In genomic region chr16:89854731-89855130, GRCm38 (mm10) we compare ENCODE assay signal across 14 mouse cellular contexts.
DNase-seq lines count a peak whose midpoint lies in the region; ATAC-seq and TF ChIP-seq lines count a peak whose summit lies in the region.
"Had no signal": no experiment of that assay in that cellular context is flagged by ENCODE, and none has a peak within 500 bp of the region (broad histone marks: within the 10 kb centered on the region; RNA-seq: fewer than 3 reads in every experiment).

No protein-coding gene starts in this region.

- no peaks in the 10 kb centered on the region for H3K9me3 ChIP-seq in liver, postnatal 0 days (ENCODE audit: low read length)
- no peaks in the 10 kb centered on the region for H3K9me3 ChIP-seq in liver, embryonic 12.5 days (replicated peaks)
- H3K9me3 ChIP-seq in MEL (replicated peaks; ENCODE audit: insufficient read depth, low read length) = no peaks in the 10 kb centered on the region
- H3K9me3 ChIP-seq: embryonic facial prominence, embryonic 12.5 days; hindbrain, embryonic 13.5 days; limb, embryonic 10.5 days; liver, embryonic 15.5 days; neural tube, embryonic 13.5 days had no signal

- TF ChIP-seq RAD21 in MEL (IDR thresholded peaks at IDR 0.05; ENCODE audit: low read depth, low read length) = no peak; the same call in 1 of the 2 replicates

- DNase-seq in heart, adult 2 months = no peak
- no peak for DNase-seq in heart, postnatal 4 days
- DNase-seq in liver, postnatal 0 days = no peak
- DNase-seq in MEL (ENCODE audit: low read depth, low spot score) = no peak
- no peak for DNase-seq in B cell, adult 2 months
- DNase-seq: kidney, adult 18-20 months; kidney, postnatal 4 days had no signal

- no peak for TF ChIP-seq EP300 in heart, adult 2 months (IDR thresholded peaks at IDR 0.05; ENCODE audit: insufficient read depth, low read depth, low read length)
- TF ChIP-seq EP300 in liver, postnatal 0 days (IDR thresholded peaks at IDR 0.05; ENCODE audit: low read depth) = no peak
- no peak for TF ChIP-seq EP300 in MEL (IDR thresholded peaks at IDR 0.05; ENCODE audit: low read depth in 1 of 2, low read length in 2 of 2)

- H3K4me1 ChIP-seq in heart, adult 2 months (ENCODE audit: control insufficient read depth, insufficient read depth, low read length) = no peaks in the 10 kb centered on the region
- no peaks in the 10 kb centered on the region for H3K4me1 ChIP-seq in liver, postnatal 0 days (ENCODE audit: insufficient read depth)
- no peaks in the 10 kb centered on the region for H3K4me1 ChIP-seq in liver, embryonic 12.5 days
- peaks cover 0 to 2% of the 10 kb centered on the region in 2 experiments; a peak in 1 of 4 replicates for H3K4me1 ChIP-seq in MEL (ENCODE audit: control insufficient read depth in 1 of 2, insufficient read depth in 2 of 2, low read length in 2 of 2)
- H3K4me1 ChIP-seq in cortical plate, adult 2 months (ENCODE audit: control insufficient read depth, insufficient read depth, low read length) = no peaks in the 10 kb centered on the region
- H3K4me1 ChIP-seq: embryonic facial prominence, embryonic 12.5 days; hindbrain, embryonic 13.5 days; liver, embryonic 15.5 days had no signal

- no peaks in the 10 kb centered on the region for H3K36me3 ChIP-seq in heart, adult 2 months (ENCODE audit: control insufficient read depth, insufficient read depth, low read length)
- no peaks in the 10 kb centered on the region for H3K36me3 ChIP-seq in liver, postnatal 0 days (replicated peaks; ENCODE audit: insufficient read depth, low read length)
- no peaks in the 10 kb centered on the region for H3K36me3 ChIP-seq in liver, embryonic 12.5 days
- peaks cover 0 to 2% of the 10 kb centered on the region in 2 experiments; a peak in 2 of 4 replicates for H3K36me3 ChIP-seq in MEL (ENCODE audit: control insufficient read depth in 1 of 2, insufficient read depth in 2 of 2, low read length in 2 of 2)
- H3K36me3 ChIP-seq: liver, embryonic 15.5 days had no signal

- H3K27me3 ChIP-seq in heart, adult 2 months (ENCODE audit: control insufficient read depth, insufficient read depth, low read length) = no peaks in the 10 kb centered on the region
- no peaks in the 10 kb centered on the region for H3K27me3 ChIP-seq in liver, postnatal 0 days (ENCODE audit: insufficient read depth, low read length)
- no peaks in the 10 kb centered on the region for H3K27me3 ChIP-seq in liver, embryonic 12.5 days (replicated peaks)
- no peaks in the 10 kb centered on the region for H3K27me3 ChIP-seq in MEL (ENCODE audit: control insufficient read depth in 1 of 2, insufficient read depth in 2 of 2, low read length in 2 of 2)
- H3K27me3 ChIP-seq: embryonic facial prominence, embryonic 12.5 days; hindbrain, embryonic 13.5 days; liver, embryonic 15.5 days; neural tube, embryonic 13.5 days had no signal

- H3K9ac ChIP-seq in heart, adult 2 months (ENCODE audit: low read depth, low read length) = no peak overlapping the region
- H3K9ac ChIP-seq in liver, postnatal 0 days (replicated peaks) = no peak overlapping the region
- H3K9ac ChIP-seq in liver, embryonic 12.5 days = no peak overlapping the region
- no peak overlapping the region for H3K9ac ChIP-seq in MEL (ENCODE audit: control insufficient read depth, low read depth, low read length, poor library complexity, severe bottlenecking)
- H3K9ac ChIP-seq: embryonic facial prominence, embryonic 12.5 days; hindbrain, embryonic 13.5 days; liver, embryonic 15.5 days; neural tube, embryonic 13.5 days had no signal

- 66% methylated on average over 8 of the region's 8 CpGs for WGBS in heart, adult 2 months
- WGBS in liver, postnatal 0 days (ENCODE audit: insufficient replicate concordance) = 72% methylated on average over 8 of the region's 8 CpGs
- WGBS in liver, embryonic 12.5 days (ENCODE audit: insufficient replicate concordance) = 68% methylated on average over 8 of the region's 8 CpGs

- no peak for TF ChIP-seq POLR2A in heart, adult 2 months (IDR thresholded peaks at IDR 0.05; ENCODE audit: insufficient read depth, low read depth, low read length)
- no peak for TF ChIP-seq POLR2A in MEL (IDR thresholded peaks at IDR 0.05; ENCODE audit: control insufficient read depth in 1 of 2, insufficient read depth in 1 of 2, low read depth in 1 of 2, low read length in 2 of 2, poor library complexity in 1 of 2)
- TF ChIP-seq POLR2A in cortical plate, adult 2 months (IDR thresholded peaks at IDR 0.05; ENCODE audit: extremely low read depth, insufficient read depth, low read length) = no peak

- H3K4me3 ChIP-seq in heart, adult 2 months = no peak overlapping the region
- H3K4me3 ChIP-seq in liver, postnatal 0 days (ENCODE audit: low read depth, low read length) = no peak overlapping the region
- no peak overlapping the region for H3K4me3 ChIP-seq in liver, embryonic 12.5 days
- H3K4me3 ChIP-seq in MEL (ENCODE audit: control insufficient read depth in 1 of 2, insufficient read depth in 1 of 2, low read depth in 2 of 2, low read length in 2 of 2) = no peak overlapping the region
- H3K4me3 ChIP-seq in cortical plate, adult 2 months (ENCODE audit: insufficient read depth, low read length) = no peak overlapping the region
- H3K4me3 ChIP-seq: embryonic facial prominence, embryonic 12.5 days; hindbrain, embryonic 13.5 days; limb, embryonic 10.5 days; liver, embryonic 15.5 days; neural tube, embryonic 13.5 days had no signal

- no peak overlapping the region for H3K27ac ChIP-seq in heart, adult 2 months
- no peak overlapping the region for H3K27ac ChIP-seq in liver, postnatal 0 days (ENCODE audit: low read depth)
- H3K27ac ChIP-seq in liver, embryonic 12.5 days = no peak overlapping the region
- H3K27ac ChIP-seq in MEL (ENCODE audit: control insufficient read depth, low read depth, low read length) = no peak overlapping the region
- H3K27ac ChIP-seq in cortical plate, adult 2 months (ENCODE audit: insufficient read depth, low read length) = no peak overlapping the region
- H3K27ac ChIP-seq: embryonic facial prominence, embryonic 12.5 days; hindbrain, embryonic 13.5 days; limb, embryonic 10.5 days; liver, embryonic 15.5 days; neural tube, embryonic 13.5 days had no signal

- ATAC-seq in liver, postnatal 0 days = no peak
- no peak for ATAC-seq in liver, embryonic 12.5 days

- no peak overlapping the region for H3K4me2 ChIP-seq in liver, postnatal 0 days (ENCODE audit: low read depth, low read length)
- no peak overlapping the region for H3K4me2 ChIP-seq in liver, embryonic 12.5 days
- H3K4me2 ChIP-seq: embryonic facial prominence, embryonic 12.5 days; hindbrain, embryonic 13.5 days; liver, embryonic 15.5 days; neural tube, embryonic 13.5 days had no signal

- TF ChIP-seq CTCF in heart, adult 2 months (IDR thresholded peaks at IDR 0.05) = peak; percentile 51
- peak; percentile 46 for TF ChIP-seq CTCF in liver, postnatal 0 days (IDR thresholded peaks at IDR 0.05; ENCODE audit: low read depth)
- TF ChIP-seq CTCF in MEL (IDR thresholded peaks at IDR 0.05 in 2 of 3, conservative IDR thresholded peaks at IDR 0.05 in 1 of 3; ENCODE audit: control insufficient read depth in 1 of 3, insufficient read depth in 1 of 3, low read depth in 2 of 3, low read length in 3 of 3, poor library complexity in 1 of 3, severe bottlenecking in 1 of 3) = peak in 2 of 3 experiments; percentile 9 to 20; a peak in 1 of 6 replicates
- TF ChIP-seq CTCF in cortical plate, adult 2 months (IDR thresholded peaks at IDR 0.05; ENCODE audit: extremely low read depth, insufficient read depth, low read length) = peak; percentile 45

- intact Hi-C loops in heart, adult 2 months (cut with DNase I) = no loop called here

- H3K79me2 ChIP-seq in heart, adult 2 months (replicated peaks; ENCODE audit: control insufficient read depth, insufficient read depth, low read length) = no peaks in the 10 kb centered on the region
- H3K79me2 ChIP-seq in MEL (ENCODE audit: control insufficient read depth, insufficient read depth, low read length, poor library complexity) = no peaks in the 10 kb centered on the region

TF ChIP-seq in MEL, 35 proteins besides CTCF, POLR2A, EP300 and RAD21:
- TF ChIP-seq JUND (IDR thresholded peaks at IDR 0.05; ENCODE audit: low read depth, low read length) (no peak), USF1 (IDR thresholded peaks at IDR 0.05; ENCODE audit: low read depth, low read length) (no peak), KAT2A (conservative IDR thresholded peaks at IDR 0.05; ENCODE audit: low read depth, low read length) (no peak), ETS1 (IDR thresholded peaks at IDR 0.05; ENCODE audit: low read depth, low read length) (no peak), E2F4 (IDR thresholded peaks at IDR 0.05; ENCODE audit: borderline replicate concordance, low read depth, low read length) (no peak), ELF1 (IDR thresholded peaks at IDR 0.05; ENCODE audit: low read depth, low read length) (no peak), MYC (IDR thresholded peaks at IDR 0.05; ENCODE audit: low read depth, low read length) (no peak), POLR2AphosphoS5 (IDR thresholded peaks at IDR 0.05; ENCODE audit: borderline replicate concordance, low read depth, low read length) (no peak), NRF1 (IDR thresholded peaks at IDR 0.05; ENCODE audit: insufficient read depth, low read depth, low read length, poor library complexity, severe bottlenecking) (no peak), ZMIZ1 (IDR thresholded peaks at IDR 0.05; ENCODE audit: low read depth, low read length) (no peak), NELFE (IDR thresholded peaks at IDR 0.05; ENCODE audit: low read depth, low read length) (no peak), TCF12 (IDR thresholded peaks at IDR 0.05; ENCODE audit: low read depth, low read length) (no peak), UBTF (IDR thresholded peaks at IDR 0.05; ENCODE audit: borderline replicate concordance, insufficient read depth, low read depth, low read length) (no peak), SMC3 (IDR thresholded peaks at IDR 0.05; ENCODE audit: low read depth, low read length) (no peak), ZKSCAN1 (IDR thresholded peaks at IDR 0.05; ENCODE audit: low read depth, low read length) (no peak), MAX (IDR thresholded peaks at IDR 0.05; ENCODE audit: low read length) (no peak), MAFK (IDR thresholded peaks at IDR 0.05; ENCODE audit: borderline replicate concordance, low read depth, low read length) (no peak), MEF2A (IDR thresholded peaks at IDR 0.05; ENCODE audit: extremely low read depth, insufficient replicate concordance, low read depth, low read length, poor library complexity, severe bottlenecking) (no peak), MXI1 (IDR thresholded peaks at IDR 0.05; ENCODE audit: low read depth, low read length) (no peak), HCFC1 (IDR thresholded peaks at IDR 0.05; ENCODE audit: low read depth, low read length) (no peak)
